Mouse (Mus musculus): Measurements from ENCODE around the gene Otud1. TPM values are rescaled to one million over a fixed set of nuclear protein-coding genes. Genes with fewer than 3 reads are reported as not detected.

The Otud1 gene
- total and polyA plus RNA-seq, 2 experiments from 2014 or later, result 2.0 to 6.4 TPM

GRCm38 (mm10) chr2:19664147-19664546 lies 6.6 kb downstream of the Otud1 start:
- TF ChIP-seq CTCF (IDR thresholded peaks at IDR 0.05), result no peak
- ATAC-seq (ENCODE audit: low FRiP score) (no peak), DNase-seq (ENCODE audit: low spot score) (peak; percentile 19)
- Histone ChIP-seq H3K36me3 (ENCODE audit: insufficient read depth, low read length) (no peaks in the 10 kb centered on the region), H3K27me3 (ENCODE audit: insufficient read depth, low read length) (no peaks in the 10 kb centered on the region), H3K9me3 (ENCODE audit: low read length) (no peaks in the 10 kb centered on the region), H3K4me1 (ENCODE audit: insufficient read depth, low read length) (peaks cover 2% of the 10 kb centered on the region; the same call in 1 of the 2 replicates), H3K9ac (replicated peaks; ENCODE audit: low read length, poor library complexity, severe bottlenecking) (no peak overlapping the region), H3K27ac (ENCODE audit: low read depth, low read length) (no peak overlapping the region), H3K4me2 (ENCODE audit: low read depth, low read length, poor library complexity, severe bottlenecking) (no peak overlapping the region), H3K4me3 (ENCODE audit: low read depth, low read length) (no peak overlapping the region)
- WGBS, result 48% methylated on average over 6 of the region's 6 CpGs

GRCm38 (mm10) chr2:19664555-19665475 lies 7.3 kb downstream of the Otud1 start:
- Histone ChIP-seq H3K4me1 (ENCODE audit: insufficient read depth, low read length) (no peaks in the 10 kb centered on the region), H3K4me3 (ENCODE audit: low read depth, low read length) (no peak overlapping the region), H3K27ac (ENCODE audit: low read depth, low read length) (no peak overlapping the region), H3K9ac (replicated peaks; ENCODE audit: low read length, poor library complexity, severe bottlenecking) (no peak overlapping the region), H3K36me3 (ENCODE audit: insufficient read depth, low read length) (no peaks in the 10 kb centered on the region), H3K9me3 (ENCODE audit: low read length) (no peaks in the 10 kb centered on the region), H3K4me2 (ENCODE audit: low read depth, low read length, poor library complexity, severe bottlenecking) (no peak overlapping the region), H3K27me3 (ENCODE audit: insufficient read depth, low read length) (no peaks in the 10 kb centered on the region)
- no peak for TF ChIP-seq CTCF (IDR thresholded peaks at IDR 0.05)
- ATAC-seq (ENCODE audit: low FRiP score) (no peak), DNase-seq (ENCODE audit: low spot score) (no peak)
- 20% methylated on average over 7 of the region's 7 CpGs for WGBS

GRCm38 (mm10) chr2:19665841-19666240 lies 8.3 kb downstream of the Otud1 start:
- Histone ChIP-seq H3K4me3 (ENCODE audit: low read depth, low read length) (no peak overlapping the region), H3K27ac (ENCODE audit: low read depth, low read length) (no peak overlapping the region), H3K9ac (replicated peaks; ENCODE audit: low read length, poor library complexity, severe bottlenecking) (no peak overlapping the region), H3K9me3 (ENCODE audit: low read length) (no peaks in the 10 kb centered on the region), H3K27me3 (ENCODE audit: insufficient read depth, low read length) (no peaks in the 10 kb centered on the region), H3K4me1 (ENCODE audit: insufficient read depth, low read length) (no peaks in the 10 kb centered on the region), H3K36me3 (ENCODE audit: insufficient read depth, low read length) (no peaks in the 10 kb centered on the region), H3K4me2 (ENCODE audit: low read depth, low read length, poor library complexity, severe bottlenecking) (no peak overlapping the region)
- WGBS, result 51% methylated on average over 3 of the region's 3 CpGs
- ATAC-seq (ENCODE audit: low FRiP score) (no peak), DNase-seq (ENCODE audit: low spot score) (no peak)
- TF ChIP-seq CTCF (IDR thresholded peaks at IDR 0.05), result no peak

- H3K36me3 ChIP-seq (ENCODE audit: insufficient read depth, low read length), result no peaks in the 10 kb centered on the region
- no peak overlapping the region for H3K9ac ChIP-seq (replicated peaks; ENCODE audit: low read length, poor library complexity, severe bottlenecking)
- H3K4me3 ChIP-seq (ENCODE audit: low read depth, low read length), result no peak overlapping the region
- WGBS, result 83% methylated on average over 13 of the region's 13 CpGs
- H3K4me2 ChIP-seq (ENCODE audit: low read depth, low read length, poor library complexity, severe bottlenecking), result no peak overlapping the region
- DNase-seq (ENCODE audit: low spot score), result no peak
- TF ChIP-seq CTCF (IDR thresholded peaks at IDR 0.05), result no peak
- H3K27me3 ChIP-seq (ENCODE audit: insufficient read depth, low read length), result no peaks in the 10 kb centered on the region
- H3K4me1 ChIP-seq (ENCODE audit: insufficient read depth, low read length), result no peaks in the 10 kb centered on the region
- no peak for ATAC-seq (ENCODE audit: low FRiP score)
- H3K27ac ChIP-seq (ENCODE audit: low read depth, low read length), result no peak overlapping the region
- H3K9me3 ChIP-seq (ENCODE audit: low read length), result no peaks in the 10 kb centered on the region
Measured at GRCm38 (mm10) chr2:19670851-19671688, 13.5 kb downstream of the Otud1 start.

GRCm38 (mm10) chr2:19682997-19683396 lies 25.4 kb downstream of the Otud1 start:
- 51% methylated on average over 3 of the region's 3 CpGs for WGBS

More at GRCm38 (mm10) chr2:19682997-19683396, 25.4 kb downstream of the Otud1 start:
- Histone ChIP-seq H3K4me1 (ENCODE audit: insufficient read depth, low read length) (no peaks in the 10 kb centered on the region), H3K4me3 (ENCODE audit: low read depth, low read length) (no peak overlapping the region), H3K4me2 (ENCODE audit: low read depth, low read length, poor library complexity, severe bottlenecking) (no peak overlapping the region), H3K36me3 (ENCODE audit: insufficient read depth, low read length) (no peaks in the 10 kb centered on the region), H3K27ac (ENCODE audit: low read depth, low read length) (no peak overlapping the region), H3K27me3 (ENCODE audit: insufficient read depth, low read length) (no peaks in the 10 kb centered on the region), H3K9ac (replicated peaks; ENCODE audit: low read length, poor library complexity, severe bottlenecking) (no peak overlapping the region), H3K9me3 (ENCODE audit: low read length) (no peaks in the 10 kb centered on the region)
- no peak for DNase-seq (ENCODE audit: low spot score)
- peak; percentile 37 for TF ChIP-seq CTCF (IDR thresholded peaks at IDR 0.05)
- ATAC-seq (ENCODE audit: low FRiP score), result no peak
